Mouse (Mus musculus) testis, adult 2 months (tissue): ENCODE results near the gene Neurl1b.

Experiments used
- CTCF ChIP-seq: fragments of 200-500 bp; IDR thresholded peaks from 2 replicates; pipeline ENCODE4 v1.5.1; 2012; ENCODE audit warnings: low read depth, mild to moderate bottlenecking, inconsistent platforms, low read length, moderate library complexity; ENCODE audit not compliant: control insufficient read depth, insufficient read depth, insufficient replicate concordance
- POLR2A ChIP-seq: fragments of 200-500 bp; IDR thresholded peaks from 2 replicates; pipeline ENCODE4 v1.6.1; 2012; ENCODE audit warnings: low read depth, mild to moderate bottlenecking, inconsistent platforms, low read length, moderate library complexity; ENCODE audit not compliant: control insufficient read depth

DNA sequence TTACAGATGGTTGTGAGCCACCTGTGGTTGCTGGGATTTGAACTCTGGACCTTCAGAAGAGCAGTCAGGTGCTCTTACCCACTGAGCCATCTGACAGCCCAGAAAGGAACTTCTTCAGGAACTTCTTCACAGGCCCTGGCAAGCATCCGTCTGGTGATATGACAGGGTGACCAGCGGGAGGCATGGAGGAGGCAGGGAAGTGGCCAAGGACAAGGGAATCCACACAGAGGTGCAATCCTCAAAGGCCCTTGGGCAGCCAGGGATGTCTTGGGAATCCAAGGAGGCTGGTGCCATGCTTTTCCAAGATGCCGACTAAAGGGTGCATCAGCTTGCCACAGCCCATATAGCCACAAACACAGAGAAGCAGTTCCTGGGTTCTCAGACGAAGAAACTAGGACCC is 53.0 kb downstream of the Neurl1b start:
- TF ChIP-seq POLR2A = no peak
- no peak for TF ChIP-seq CTCF
